Mouse (Mus musculus): ENCODE measurements around the gene Sema3c.
"Not testable (repeated sequence)": the region's sequence is repeated elsewhere in the genome, so short reads cannot be mapped to it uniquely, and the experiment has no call there.

Gene Sema3c

DNA sequence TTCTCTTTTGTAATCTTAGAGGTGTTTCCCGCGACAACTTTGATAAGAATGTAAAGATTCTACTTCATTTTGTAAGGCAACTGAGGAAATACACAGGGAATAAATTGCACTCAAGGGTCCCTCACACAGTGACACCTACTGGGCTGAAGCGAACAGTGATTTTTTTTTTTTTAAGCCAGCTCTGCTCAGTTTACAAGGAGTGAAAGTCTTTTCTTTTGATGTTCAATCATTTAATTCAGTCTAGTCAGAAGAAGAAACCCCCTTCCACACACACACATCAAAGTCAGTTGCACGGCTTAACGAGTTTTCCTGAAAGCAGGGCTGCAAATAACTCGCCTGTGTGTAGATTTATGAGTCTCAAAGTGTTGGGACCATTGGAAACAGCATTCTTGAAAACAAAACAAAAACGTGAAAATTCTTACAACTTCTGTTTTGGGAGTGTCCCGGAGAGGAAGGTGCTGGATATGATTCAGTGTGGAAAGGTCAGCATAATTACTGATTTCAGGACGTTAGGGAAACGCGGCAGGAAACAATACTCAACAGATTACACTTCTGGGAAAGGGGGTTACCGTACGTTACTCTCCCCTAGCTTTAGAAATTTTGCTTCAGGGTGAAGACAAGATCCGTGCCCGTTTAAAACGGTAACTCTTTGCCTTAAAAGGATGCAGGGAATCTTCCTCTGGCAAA, at the start of gene Sema3c:
Gene Sema3c, plus strand, starts transcription at position 588 of the 687 bp plus-strand sequence.
- DNase-seq (ENCODE audit: low spot score in 2 of 2) = no peak

DNA sequence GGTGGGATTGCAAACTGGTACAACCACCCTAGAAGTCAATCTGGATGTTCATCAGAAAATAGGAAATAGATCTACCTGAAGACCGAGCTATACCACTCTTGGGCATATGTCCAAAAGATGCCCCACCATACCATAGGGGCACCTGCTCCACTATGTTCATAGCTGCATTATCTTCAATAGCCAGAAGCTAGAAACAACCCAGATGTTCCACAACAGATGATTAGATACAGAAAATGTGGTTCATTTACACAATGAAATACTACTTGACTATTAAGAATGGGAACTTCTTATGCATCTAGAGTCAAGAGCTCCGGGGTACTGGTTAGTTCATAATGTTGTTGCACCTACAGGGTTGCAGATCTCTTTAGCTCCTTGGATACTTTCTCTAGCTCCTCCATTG, 42.9 kb upstream of the Sema3c start:
- DNase-seq (ENCODE audit: low spot score in 2 of 2) = not testable (repeated sequence)

DNA sequence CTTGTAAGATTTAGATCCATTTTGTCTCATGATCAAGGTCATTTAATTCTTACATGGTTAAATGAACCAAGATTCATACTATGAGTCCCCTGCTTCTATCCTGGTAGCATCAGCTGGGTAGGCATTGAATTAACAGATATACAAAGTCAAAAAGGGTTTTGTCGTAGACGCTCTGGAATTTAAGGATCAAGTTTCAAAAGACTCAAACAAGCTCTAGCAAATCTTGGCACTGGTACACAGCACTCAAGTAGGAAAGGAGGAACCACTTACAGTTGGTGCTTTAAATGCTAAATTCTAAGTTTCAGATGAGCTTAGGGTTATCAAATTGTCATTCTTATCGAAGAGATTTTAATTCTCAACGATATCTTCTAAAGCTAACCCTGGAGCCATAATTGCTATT, 30.9 kb upstream of the Sema3c start:
- no peak for DNase-seq (ENCODE audit: low spot score in 2 of 2)

DNA sequence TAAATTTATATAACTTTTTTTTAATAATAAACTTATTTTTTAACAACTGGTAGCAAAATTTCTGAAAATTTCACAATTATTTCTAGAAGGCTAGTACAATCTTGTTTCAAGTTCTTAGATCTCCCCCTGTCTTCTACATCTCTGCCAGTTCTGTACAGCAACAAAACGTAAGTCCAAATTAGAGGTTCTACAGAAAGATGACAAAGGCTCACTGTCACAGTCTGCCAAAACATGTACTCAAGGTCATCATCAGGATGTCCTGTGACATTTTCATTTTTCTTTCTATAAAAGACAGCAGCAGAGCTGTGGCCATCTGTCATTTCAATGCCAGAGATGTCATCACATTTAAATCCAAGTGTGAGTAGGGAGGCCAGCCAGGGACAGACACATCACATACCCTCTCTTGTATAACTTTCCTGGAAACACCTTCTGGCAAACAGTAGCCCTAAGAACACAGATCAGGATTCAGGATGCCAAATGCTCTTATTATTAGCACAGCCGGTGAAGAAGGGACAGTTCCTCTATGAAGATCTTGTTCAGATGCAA, 29.1 kb upstream of the Sema3c start:
- no peak for DNase-seq (ENCODE audit: low spot score in 2 of 2)

DNA sequence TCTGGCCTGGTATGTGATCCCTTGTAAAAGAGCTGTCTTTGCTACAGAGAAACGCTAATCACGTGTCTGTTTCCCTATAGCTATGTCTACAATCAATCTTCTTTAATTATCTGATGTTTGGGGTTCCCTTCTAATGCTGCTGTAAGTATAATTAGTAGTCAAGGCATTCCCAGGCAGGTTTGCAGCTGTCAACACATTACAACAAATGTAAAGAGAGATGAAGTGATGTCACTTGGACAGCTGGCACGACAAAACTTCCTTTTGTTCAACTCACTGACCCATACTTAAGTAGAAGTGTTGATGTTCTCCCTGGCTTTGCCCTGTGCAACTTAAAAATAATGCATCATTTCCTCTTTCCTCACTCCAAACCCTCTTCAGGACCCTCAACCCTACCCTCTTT, 22.4 kb upstream of the Sema3c start:
- DNase-seq (ENCODE audit: low spot score in 2 of 2) = no peak

DNA sequence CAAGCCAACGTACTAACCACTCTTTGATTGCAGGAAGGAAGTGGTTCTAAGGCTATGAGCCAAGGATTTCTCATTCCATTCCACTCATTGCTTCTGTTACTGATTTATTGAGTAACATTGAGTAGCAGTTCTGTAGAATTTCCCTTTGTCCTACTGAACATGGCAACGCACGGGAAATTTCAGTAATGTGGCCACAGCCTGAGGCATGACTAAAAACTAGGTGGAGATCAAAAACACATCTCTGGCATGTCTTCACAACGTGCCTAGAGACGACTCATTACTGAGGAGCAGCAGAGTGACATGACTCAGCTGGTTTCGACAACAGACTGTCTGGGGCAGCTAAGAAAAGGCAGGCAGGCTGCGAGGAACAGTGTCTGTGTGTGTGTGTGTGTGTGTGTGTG, 18.0 kb upstream of the Sema3c start:
- no peak for DNase-seq (ENCODE audit: low spot score in 2 of 2)

DNA sequence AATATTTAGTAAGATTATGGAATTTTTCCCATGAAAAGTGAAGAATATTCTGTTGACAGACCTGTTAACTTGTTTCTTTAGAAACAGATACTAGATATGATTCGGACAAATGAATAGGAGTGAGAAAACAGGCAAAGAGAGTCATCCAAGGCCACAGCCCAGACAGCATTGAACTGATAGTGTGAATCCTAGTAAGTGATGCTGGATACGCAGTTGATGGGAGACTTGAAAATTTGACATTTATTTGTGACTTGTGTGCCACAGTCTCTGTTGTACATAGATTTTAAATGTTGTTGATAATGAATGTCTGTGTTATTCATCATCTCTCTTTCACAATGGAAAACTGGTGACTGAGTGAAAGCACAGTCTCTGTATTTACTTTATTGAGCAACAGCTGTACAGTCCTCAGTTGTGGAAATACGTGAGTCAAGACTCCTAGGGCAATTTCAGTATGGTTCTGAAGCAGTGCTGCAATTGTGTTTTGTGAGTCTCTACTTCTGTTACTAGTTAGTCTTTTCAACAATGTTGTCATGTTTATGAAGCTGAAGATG, 17.3 kb upstream of the Sema3c start:
- DNase-seq (ENCODE audit: low spot score in 2 of 2) = no peak

DNA sequence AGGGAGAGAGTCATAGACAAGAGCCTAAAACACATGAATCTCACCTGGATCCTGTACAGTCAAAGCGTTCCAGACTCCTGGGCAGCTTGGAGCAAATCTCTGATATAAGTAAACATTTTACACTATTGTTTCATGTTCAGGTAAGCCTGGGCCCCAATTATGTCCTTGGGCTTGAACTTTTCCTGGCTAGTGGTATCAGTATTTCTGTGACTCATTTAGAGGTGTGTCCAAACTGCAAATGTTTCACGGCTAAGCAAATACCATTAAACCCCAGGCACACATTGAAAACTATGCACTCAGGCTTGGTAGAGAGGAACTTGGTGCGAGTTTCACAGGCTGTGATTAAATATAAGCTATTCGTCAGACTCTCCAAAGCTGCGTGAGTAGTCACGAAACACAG, 2.5 kb upstream of the Sema3c start:
- no peak for DNase-seq (ENCODE audit: low spot score in 2 of 2)

DNA sequence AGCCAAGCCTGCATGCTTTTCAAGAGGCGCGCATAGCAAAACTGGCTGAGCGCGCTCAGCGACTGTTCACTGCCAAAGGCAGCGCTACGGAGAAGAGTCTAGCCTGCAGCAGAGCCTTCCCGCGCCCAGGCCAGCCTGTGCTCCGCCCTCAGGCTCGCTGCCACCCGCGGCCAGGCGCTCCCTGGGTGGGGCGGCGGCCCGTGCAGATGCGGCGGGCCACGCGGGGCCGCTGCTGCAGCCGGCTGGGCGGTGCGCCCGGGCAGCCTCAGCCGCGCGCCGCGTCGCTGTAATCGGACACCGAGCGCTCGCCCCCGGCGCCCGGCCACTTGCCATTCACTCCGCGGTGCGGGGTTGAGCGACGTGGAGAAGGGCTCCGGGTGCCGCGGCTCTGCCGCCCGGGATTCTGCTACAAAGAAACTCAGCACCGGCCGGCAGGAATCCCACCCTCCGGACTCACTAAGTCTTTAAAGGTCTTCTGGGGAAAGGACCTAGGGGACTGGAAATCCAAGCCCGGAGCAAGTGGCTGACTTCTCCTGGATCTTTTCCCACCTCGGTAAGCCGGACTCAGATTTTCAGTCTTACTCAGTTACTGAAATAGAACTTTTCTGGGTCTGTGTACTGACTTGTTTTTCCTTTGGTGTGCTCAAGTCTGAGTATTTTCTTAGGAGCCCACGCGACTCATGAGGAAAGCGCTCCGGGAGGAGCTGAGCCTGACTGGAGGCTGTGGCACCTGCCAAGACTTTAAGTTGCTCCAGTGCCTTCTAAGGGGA, 517 bp downstream of the Sema3c start:
- DNase-seq (ENCODE audit: low spot score in 2 of 2) = no peak

DNA sequence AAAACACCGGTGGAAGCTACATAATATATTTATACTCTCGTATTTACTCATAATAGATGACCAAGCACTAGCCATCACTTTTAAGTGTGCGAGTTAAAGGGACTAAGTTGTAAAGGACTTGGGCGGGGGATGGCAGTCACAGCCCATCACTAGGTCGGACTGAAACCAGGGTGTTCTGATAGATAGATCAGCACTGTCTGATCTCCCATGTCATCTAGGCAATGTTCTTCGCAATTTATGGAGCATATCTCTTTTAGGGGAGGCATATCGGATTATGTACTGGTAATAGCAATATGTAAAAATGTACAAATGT, 1.1 kb downstream of the Sema3c start:
- no peak for DNase-seq (ENCODE audit: low spot score in 2 of 2)

DNA sequence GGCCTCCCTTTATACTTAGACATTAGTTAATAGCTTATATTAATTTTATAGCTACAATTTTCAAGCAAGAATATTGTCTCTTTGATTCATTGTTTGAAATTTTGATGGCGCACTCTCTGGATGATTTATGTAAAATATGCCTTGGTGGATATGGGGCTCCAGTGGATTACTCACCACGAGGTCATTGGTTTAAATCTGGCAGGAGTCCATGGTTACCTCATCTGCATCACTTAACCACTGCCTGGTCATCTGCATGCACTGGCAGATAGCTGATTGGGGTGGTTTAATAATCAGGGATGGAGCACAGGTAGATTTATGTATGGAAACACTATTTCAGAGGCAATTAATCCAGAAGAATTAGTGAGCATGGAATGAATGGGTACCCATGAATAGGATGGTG, 2.0 kb downstream of the Sema3c start:
- no peak for DNase-seq (ENCODE audit: low spot score in 2 of 2)

DNA sequence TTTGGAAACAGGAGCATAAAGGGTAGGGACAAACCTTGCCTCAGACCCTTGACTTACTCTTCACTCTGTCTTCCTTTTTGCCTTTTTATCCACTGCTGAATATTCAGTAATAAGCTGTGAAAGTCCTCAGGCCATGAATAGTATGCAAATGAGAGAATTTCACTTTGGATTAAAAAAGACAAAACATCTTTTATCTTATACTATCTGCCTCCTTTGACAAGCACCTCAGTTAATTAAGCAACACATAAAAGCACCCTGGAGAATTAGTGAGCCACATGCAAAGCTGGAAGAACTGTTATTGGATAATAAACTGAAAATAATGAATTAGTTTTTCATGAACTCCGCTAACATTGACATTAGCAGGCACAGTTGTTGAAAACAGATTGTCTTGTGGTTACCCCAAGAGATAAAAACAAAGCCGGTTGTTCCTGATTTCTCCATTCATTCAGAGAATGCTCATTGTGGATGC, 8.0 kb downstream of the Sema3c start:
- DNase-seq (ENCODE audit: low spot score in 2 of 2) = no peak

DNA sequence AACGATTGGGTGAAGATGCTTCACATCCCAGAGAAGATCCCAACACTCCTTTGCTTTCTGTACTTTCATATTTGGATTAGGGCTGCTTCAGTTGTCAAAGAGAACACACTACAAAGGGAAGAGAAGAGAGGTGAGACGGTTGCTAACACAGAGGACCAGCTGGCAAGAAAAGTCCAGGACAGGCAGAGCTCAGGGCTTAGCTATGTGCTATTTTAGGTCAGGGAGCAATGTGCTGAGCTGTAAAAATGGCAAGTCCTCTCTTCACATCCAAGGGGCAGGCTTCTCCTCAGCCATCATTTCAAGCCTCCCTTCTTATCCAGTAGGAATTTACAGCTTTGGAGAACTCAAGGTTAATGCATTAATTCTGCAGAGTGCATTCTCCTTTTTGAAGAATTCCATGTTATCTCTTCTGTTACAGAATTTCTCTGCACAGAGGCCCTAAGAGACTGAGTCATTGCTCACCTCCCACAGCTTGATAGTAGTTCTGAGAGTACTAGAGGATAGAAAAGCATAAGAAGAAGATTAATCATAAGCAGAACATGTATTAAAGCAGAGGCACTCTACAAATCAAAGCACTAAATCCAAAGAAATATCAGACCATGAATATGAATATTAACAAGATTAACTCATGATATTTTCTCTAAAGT, 10.3 kb downstream of the Sema3c start:
- no peak for DNase-seq (ENCODE audit: low spot score in 2 of 2)

DNA sequence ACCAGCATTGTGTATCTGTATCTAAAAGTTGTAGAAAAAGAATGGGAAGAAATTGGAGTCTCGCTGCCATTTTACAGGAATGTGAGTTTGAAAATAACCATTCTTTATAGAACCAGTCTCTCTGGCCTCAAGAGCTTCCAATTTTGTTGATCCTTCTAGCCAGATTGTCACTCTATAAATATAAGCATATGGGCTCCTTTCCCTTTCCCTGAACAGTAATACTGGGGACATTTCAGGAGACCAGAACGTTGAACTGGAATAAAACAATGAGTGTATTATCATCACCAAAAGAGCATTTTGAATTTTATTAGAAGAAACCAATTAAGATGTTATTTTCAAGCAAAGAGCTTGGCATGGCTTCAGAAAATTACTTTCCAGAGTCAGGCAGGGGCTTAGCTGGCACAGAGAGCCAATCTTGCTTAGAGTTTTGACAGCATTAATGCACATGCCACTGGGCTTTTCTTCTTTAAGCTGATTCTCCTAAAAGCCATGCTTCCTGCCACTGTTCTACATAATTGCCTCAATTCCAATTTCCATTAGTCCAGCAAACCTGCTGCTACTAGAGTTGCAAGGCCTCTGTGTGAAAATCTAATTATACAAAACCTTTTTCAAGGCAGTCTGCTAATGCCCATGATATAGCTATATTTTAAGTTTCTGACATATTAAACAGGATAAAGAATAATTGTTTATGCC, 12.6 kb downstream of the Sema3c start:
- no peak for DNase-seq (ENCODE audit: low spot score in 2 of 2)

DNA sequence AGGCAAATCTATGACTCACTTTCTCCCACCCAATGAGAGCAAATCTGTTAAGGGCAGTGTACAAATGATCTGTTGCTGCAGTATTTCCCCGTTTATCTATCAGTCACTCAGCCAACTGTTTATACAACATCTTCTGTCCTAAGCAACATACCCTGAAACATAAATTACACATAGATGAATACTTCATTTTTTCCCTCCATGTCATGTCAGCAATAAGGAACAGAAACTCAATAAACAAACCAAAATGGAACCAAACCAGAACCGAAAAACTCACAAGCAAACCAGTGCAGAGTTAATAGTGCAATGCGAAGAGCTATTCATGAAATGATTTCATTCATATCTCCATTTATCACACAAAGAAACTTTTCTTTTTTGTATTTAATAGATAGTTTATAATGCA, 17.8 kb downstream of the Sema3c start:
- no peak for DNase-seq (ENCODE audit: low spot score in 2 of 2)

DNA sequence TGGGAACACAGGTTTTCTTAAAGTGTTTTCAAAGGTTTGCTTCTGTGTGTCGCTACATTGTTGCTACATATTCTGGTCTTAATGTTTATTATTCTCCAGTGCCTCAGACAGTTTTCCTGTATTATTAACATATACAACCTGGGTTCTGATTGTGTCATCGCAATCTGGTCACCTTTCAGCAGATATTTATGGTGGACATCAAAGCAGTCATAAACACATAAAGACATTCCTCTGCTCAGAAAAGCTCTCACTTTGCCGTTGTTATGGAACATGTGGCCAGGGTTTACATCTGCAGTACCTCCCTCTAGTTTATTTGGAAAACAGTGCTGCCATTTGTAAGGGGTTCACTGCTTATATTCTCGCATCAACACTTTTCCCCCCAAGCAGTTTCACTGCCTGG, 27.6 kb downstream of the Sema3c start:
- DNase-seq (ENCODE audit: low spot score in 2 of 2) = no peak

DNA sequence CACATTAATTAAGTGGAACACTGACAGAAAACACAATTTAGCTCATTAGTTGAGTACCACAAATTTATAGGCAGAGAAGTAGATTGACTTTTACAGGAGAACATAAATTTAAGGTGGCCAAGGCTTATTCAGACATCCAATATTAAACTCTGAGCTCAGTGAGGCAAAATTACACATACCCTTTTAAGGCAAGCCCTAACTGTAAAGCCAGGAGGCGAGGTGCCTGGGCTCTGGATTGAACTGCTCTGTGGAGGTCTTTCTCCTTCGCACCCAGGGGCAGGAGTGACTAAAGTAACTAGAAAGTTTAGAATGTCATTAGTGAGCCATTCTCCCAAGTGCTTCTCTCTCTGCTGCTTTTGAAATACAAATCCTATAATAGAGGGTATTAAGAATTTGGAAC, 46.5 kb downstream of the Sema3c start:
- no peak for DNase-seq (ENCODE audit: low spot score in 2 of 2)

DNA sequence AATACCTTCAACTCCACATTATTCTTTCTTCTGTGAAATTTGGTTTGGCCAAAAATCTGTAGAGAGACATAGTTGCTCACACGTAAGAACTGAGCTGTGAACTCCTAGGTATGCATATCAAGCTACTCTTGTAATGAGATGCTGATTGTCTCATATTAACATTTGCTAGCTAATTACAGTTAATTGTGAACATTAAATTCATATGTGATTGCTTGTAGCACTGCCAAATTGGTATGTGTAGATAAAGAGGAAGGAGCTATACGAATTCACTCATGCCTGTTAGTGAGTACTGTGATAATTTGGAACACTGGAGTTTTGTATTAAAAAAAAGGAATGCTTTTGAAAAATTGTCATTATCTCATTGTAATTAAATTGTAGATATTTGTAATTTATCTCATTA, 48.5 kb downstream of the Sema3c start:
- DNase-seq (ENCODE audit: low spot score in 2 of 2) = no peak

DNA sequence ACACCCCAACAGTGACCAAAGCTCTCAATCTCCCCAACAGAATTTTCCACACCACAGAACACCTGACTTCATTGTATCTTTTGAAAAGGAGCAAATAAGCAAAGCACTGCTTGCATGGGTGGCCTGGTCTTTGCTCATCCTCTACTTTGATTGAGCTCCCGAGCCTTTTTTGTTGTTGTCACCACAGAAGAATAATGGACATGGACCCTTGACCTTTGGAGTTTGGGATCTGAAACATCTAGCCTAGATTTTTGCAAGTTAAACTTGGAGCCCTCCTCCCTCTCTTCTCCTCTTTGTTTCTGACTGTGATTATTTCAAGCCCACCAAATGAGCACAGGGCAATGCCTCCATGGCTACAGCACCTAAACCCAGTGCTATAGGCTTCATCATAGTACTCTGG, 54.5 kb downstream of the Sema3c start:
- no peak for DNase-seq (ENCODE audit: low spot score in 2 of 2)

DNA sequence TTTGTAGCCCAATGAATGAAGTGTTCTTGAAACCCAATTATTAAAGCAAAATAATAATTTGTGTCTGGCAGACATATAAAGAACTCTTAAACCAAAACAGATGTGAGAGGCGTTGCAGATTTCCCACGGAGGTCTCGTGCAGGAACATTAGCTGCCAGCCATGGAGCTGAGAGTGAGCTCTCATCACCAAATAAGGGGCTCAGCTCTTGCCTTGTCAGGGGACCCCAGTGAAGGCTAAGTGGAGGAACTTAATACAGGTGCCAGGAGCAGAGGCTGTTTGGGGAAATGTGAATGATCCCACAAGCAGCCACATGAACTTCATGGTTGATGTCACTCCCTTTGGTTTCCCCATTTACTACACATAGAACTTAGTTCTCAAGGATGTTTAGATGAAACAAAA, 55.5 kb downstream of the Sema3c start:
- no peak for DNase-seq (ENCODE audit: low spot score in 2 of 2)

DNA sequence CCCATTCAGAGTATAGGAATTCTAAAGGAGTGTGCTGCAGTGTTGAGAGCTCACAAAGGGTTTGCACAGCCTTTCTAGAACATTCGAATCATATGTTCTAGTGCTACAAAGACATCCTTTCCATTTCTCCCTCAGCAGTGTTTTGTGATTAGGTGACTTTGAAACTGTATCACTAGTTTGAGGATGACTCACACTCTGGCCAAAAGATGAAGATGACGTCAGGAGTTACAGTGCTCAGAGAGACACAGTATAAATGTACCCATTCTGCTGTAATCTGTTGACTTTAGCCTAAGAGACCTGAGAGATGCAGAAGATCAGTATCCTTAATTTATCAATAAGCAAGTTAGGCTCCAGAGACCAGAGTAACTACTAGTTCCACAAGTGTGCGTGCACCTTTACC, 65.4 kb downstream of the Sema3c start:
- no peak for DNase-seq (ENCODE audit: low spot score in 2 of 2)

DNA sequence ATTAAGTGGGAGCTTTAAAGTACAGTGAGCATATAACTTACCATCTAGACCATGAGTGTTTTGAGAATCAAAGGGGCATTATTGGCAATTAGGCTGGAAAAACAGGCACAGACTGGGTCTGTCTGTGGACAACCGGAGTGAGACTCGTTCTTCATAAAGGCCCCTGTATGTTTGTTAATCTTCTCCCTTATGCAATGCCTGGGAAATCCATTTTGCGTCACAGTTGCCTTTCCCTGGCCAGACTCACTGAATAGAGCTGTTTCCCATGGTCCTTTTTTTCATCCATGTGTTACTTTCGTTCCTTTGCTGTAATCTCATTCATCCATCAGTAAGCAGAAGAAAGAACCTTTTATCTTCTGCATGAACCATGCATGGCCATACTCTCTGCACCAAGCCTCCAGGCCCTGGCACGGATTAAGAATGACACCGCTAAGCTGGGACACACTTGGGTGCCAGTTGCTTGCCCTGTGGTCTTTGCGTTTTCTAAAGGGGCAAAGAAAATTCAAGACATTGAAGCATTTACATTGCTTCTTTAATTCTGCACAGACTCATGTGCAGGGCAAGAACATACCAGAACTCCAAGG, 73.7 kb downstream of the Sema3c start:
- DNase-seq (ENCODE audit: low spot score in 2 of 2) = no peak

All from natural killer cell, adult 2 months (primary cell).